8 mouse cellular contexts compared by ENCODE assay signal in genomic region chr10:24753536-24754250, GRCm38 (mm10). TPM values are rescaled to one million over a fixed set of nuclear protein-coding genes. Genes with fewer than 3 reads are reported as not detected.
DNase-seq lines count a peak whose midpoint lies in the region; ATAC-seq and TF ChIP-seq lines count a peak whose summit lies in the region.

No protein-coding gene starts in this region.

- no peaks in the 10 kb centered on the region for H3K27me3 ChIP-seq in neural tube, embryonic 12.5 days (replicated peaks)
- no peaks in the 10 kb centered on the region for H3K27me3 ChIP-seq in limb, embryonic 10.5 days (ENCODE audit: low read depth, poor library complexity, severe bottlenecking)
- H3K27me3 ChIP-seq in small intestine, adult 2 months (ENCODE audit: control insufficient read depth, insufficient read depth, low read length), result no peaks in the 10 kb centered on the region

- 0 out of 2 replicates have a peak, but pooled peaks have one; percentile 7 for ATAC-seq in neural tube, embryonic 12.5 days (ENCODE audit: low FRiP score, low read depth)
- peak; percentile 62; the same call in 1 of the 2 replicates for ATAC-seq in erythroid progenitor cell, adult 5-6 weeks (replicated peaks; ENCODE audit: low FRiP score, poor library complexity, severe bottlenecking)

- DNase-seq in neural tube, embryonic 10.5 days (ENCODE audit: extremely low spot score, low spot score), result no peak
- no peak for DNase-seq in limb, embryonic 10.5 days (ENCODE audit: low spot score)
- no peak for DNase-seq in gastrocnemius, adult 18-20 months (ENCODE audit: low spot score)
- no peak for DNase-seq in gastrocnemius, postnatal 14 days
- no peak for DNase-seq in MN1 (ENCODE audit: low spot score)

- no peak overlapping the region for H3K4me3 ChIP-seq in neural tube, embryonic 12.5 days
- peak overlapping the region; percentile 39; the same call in 1 of the 2 replicates for H3K4me3 ChIP-seq in limb, embryonic 10.5 days
- H3K4me3 ChIP-seq in small intestine, adult 2 months (ENCODE audit: low read depth, low read length), result peak overlapping the region; percentile 43

- no peak overlapping the region for H3K27ac ChIP-seq in neural tube, embryonic 12.5 days
- no peak overlapping the region for H3K27ac ChIP-seq in limb, embryonic 10.5 days
- H3K27ac ChIP-seq in small intestine, adult 2 months (ENCODE audit: insufficient read depth, low read depth, low read length), result peak overlapping the region; percentile 98

- H3K36me3 ChIP-seq in neural tube, embryonic 12.5 days, result no peaks in the 10 kb centered on the region
- H3K36me3 ChIP-seq in limb, embryonic 10.5 days, result no peaks in the 10 kb centered on the region
- no peaks in the 10 kb centered on the region for H3K36me3 ChIP-seq in small intestine, adult 2 months (ENCODE audit: control insufficient read depth, insufficient read depth, low read length)

- 0 out of 2 replicates have a peak, but pooled peaks have one; percentile 7 for TF ChIP-seq CTCF in small intestine, adult 2 months (IDR thresholded peaks at IDR 0.05; ENCODE audit: extremely low read depth, insufficient read length, insufficient replicate concordance, low read depth, low read length)

- H3K9me3 ChIP-seq in neural tube, embryonic 12.5 days, result no peaks in the 10 kb centered on the region
- H3K9me3 ChIP-seq in limb, embryonic 10.5 days (replicated peaks), result no peaks in the 10 kb centered on the region

- H3K4me1 ChIP-seq in neural tube, embryonic 12.5 days, result no peaks in the 10 kb centered on the region
- peaks cover 6% of the 10 kb centered on the region; the same call in 1 of the 2 replicates for H3K4me1 ChIP-seq in limb, embryonic 10.5 days
- no peaks in the 10 kb centered on the region; the same call in 1 of the 2 replicates for H3K4me1 ChIP-seq in small intestine, adult 2 months (ENCODE audit: control insufficient read depth, insufficient read depth, insufficient read length, low read length)

- no peak for TF ChIP-seq POLR2A in small intestine, adult 2 months (IDR thresholded peaks at IDR 0.05; ENCODE audit: low read depth, low read length)

- intact Hi-C loops in gastrocnemius, postnatal 14 days (cut with DNase I; ENCODE audit: low total_unique reads), result no loop called here

- WGBS in neural tube, embryonic 12.5 days, result 78% methylated on average over 16 of the region's 16 CpGs
- 73% methylated on average over 16 of the region's 16 CpGs for WGBS in limb, embryonic 10.5 days
- 18% methylated on average over 16 of the region's 16 CpGs for WGBS in small intestine, adult 2 months

- peak overlapping the region; percentile 41 for H3K4me2 ChIP-seq in neural tube, embryonic 12.5 days (replicated peaks)

- no peak overlapping the region for H3K9ac ChIP-seq in neural tube, embryonic 12.5 days

RNA-seq across cellular contexts. Expression of gene Enpp1, which starts 41.7 kb away (rescaled TPM):
- 2.0 and 2.1 TPM in 2 replicates for polyA plus RNA-seq in neural tube, embryonic 12.5 days (2016; fragmentation: Nextera tagmentation; extraction: Ambion mirVana)
- total RNA-seq in erythroid progenitor cell, adult 5-6 weeks (2015; ENCODE audit: low replicate concordance), result 0.84 and 1.1 TPM in 2 replicates
- total RNA-seq in erythroid progenitor cell, adult 5-6 weeks (2017; ENCODE audit: low replicate concordance), result 1.4 and 2.0 TPM in 2 replicates
- polyA plus RNA-seq in limb, embryonic 10.5 days (2016; fragmentation: Nextera tagmentation; extraction: Ambion mirVana), result 0.60 and 1.1 TPM in 2 replicates
- polyA plus RNA-seq in small intestine, adult 2 months (2012; rRNA removed), result 1.2 and 2.2 TPM in 2 replicates
- total RNA-seq in gastrocnemius, adult 18-20 months (2021), result 1 to 10 TPM; 3.1 to 3.2 TPM
- 1 to 10 TPM; 5.9 to 6.4 TPM for total RNA-seq in gastrocnemius, postnatal 14 days (2021)
